Mouse (Mus musculus): Measurements from ENCODE around the gene Fat4.

DNA sequence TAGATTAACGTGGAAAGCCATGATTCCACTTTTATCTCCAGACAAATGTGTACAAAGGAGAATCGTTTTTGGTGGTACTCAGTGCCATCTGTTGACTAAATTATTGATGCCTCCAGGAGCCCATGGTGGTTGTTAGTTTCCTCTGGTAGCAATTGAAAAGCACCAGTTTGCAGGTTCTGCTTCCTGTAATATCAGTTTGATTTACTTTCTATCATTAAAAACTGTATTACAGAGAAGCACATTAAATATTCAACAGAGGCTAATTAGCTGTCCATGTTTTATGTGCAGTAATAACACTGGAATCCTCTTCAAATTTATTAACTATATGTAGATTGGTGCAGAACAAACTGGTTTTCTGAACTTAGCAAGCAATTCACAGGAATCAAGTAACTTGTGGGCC lies 149.4 kb downstream of the Fat4 start:
- TF ChIP-seq GATA1 (IDR thresholded peaks at IDR 0.05; ENCODE audit: borderline replicate concordance, low read length) (no peak), FLI1 (IDR thresholded peaks at IDR 0.05; ENCODE audit: low read length) (no peak)
